Mouse (Mus musculus): ENCODE data around the gene Zdhhc14. TPM values are rescaled to one million over a fixed set of nuclear protein-coding genes. Genes with fewer than 3 reads are reported as not detected.

Gene Zdhhc14
- polyA plus RNA-seq, 1 experiment from 2014 or later = 9.4 TPM

- Histone ChIP-seq H3K9me3 (replicated peaks; ENCODE audit: control insufficient read depth, low read length, poor library complexity, severe bottlenecking) (no peaks in the 10 kb centered on the region), H3K4me1 (ENCODE audit: control insufficient read depth, insufficient read depth, low read length) (peaks cover 5% of the 10 kb centered on the region; the same call in 1 of the 2 replicates), H3K9ac (ENCODE audit: low read depth, low read length) (no peak overlapping the region), H3K4me3 (ENCODE audit: low read depth, low read length) (no peak overlapping the region), H3K4me2 (ENCODE audit: low read length) (no peak overlapping the region), H3K27ac (ENCODE audit: low read length) (no peak overlapping the region), H3K36me3 (ENCODE audit: control insufficient read depth, insufficient read depth, low read length) (no peaks in the 10 kb centered on the region), H3K27me3 (ENCODE audit: control insufficient read depth, insufficient read depth, low read depth, low read length) (no peaks in the 10 kb centered on the region)
- no peak for ATAC-seq
- 13% methylated on average over 4 of the region's 4 CpGs for WGBS
Observed at GRCm38 (mm10) chr17:5748501-5748894, 256.1 kb downstream of the Zdhhc14 start.

GRCm38 (mm10) chr17:5750278-5750677 is 257.9 kb downstream of the Zdhhc14 start:
- 70% methylated on average over 4 of the region's 4 CpGs for WGBS
- H3K9ac ChIP-seq (ENCODE audit: low read depth, low read length) = peak overlapping the region; percentile 24; the same call in 1 of the 2 replicates
- no peaks in the 10 kb centered on the region for H3K27me3 ChIP-seq (ENCODE audit: control insufficient read depth, insufficient read depth, low read depth, low read length)
- no peak for ATAC-seq
- no peak overlapping the region for H3K27ac ChIP-seq (ENCODE audit: low read length)
- no peak overlapping the region for H3K4me3 ChIP-seq (ENCODE audit: low read depth, low read length)
- no peak overlapping the region for H3K4me2 ChIP-seq (ENCODE audit: low read length)
- H3K9me3 ChIP-seq (replicated peaks; ENCODE audit: control insufficient read depth, low read length, poor library complexity, severe bottlenecking) = no peaks in the 10 kb centered on the region
- H3K36me3 ChIP-seq (ENCODE audit: control insufficient read depth, insufficient read depth, low read length) = no peaks in the 10 kb centered on the region
- H3K4me1 ChIP-seq (ENCODE audit: control insufficient read depth, insufficient read depth, low read length) = peaks cover 5% of the 10 kb centered on the region; the same call in 1 of the 2 replicates

GRCm38 (mm10) chr17:5751066-5751465 is 258.7 kb downstream of the Zdhhc14 start:
- WGBS = 76% methylated on average over 3 of the region's 3 CpGs
- H3K4me2 ChIP-seq (ENCODE audit: low read length) = no peak overlapping the region
- H3K4me3 ChIP-seq (ENCODE audit: low read depth, low read length) = no peak overlapping the region
- H3K9me3 ChIP-seq (replicated peaks; ENCODE audit: control insufficient read depth, low read length, poor library complexity, severe bottlenecking) = no peaks in the 10 kb centered on the region
- H3K36me3 ChIP-seq (ENCODE audit: control insufficient read depth, insufficient read depth, low read length) = no peaks in the 10 kb centered on the region
- H3K4me1 ChIP-seq (ENCODE audit: control insufficient read depth, insufficient read depth, low read length) = peaks cover 5% of the 10 kb centered on the region; the same call in 1 of the 2 replicates
- no peak overlapping the region for H3K27ac ChIP-seq (ENCODE audit: low read length)
- H3K27me3 ChIP-seq (ENCODE audit: control insufficient read depth, insufficient read depth, low read depth, low read length) = no peaks in the 10 kb centered on the region
- no peak overlapping the region for H3K9ac ChIP-seq (ENCODE audit: low read depth, low read length)
- no peak for ATAC-seq

GRCm38 (mm10) chr17:5752322-5752715 is 260.0 kb downstream of the Zdhhc14 start:
- peak overlapping the region; percentile 67; the same call in 1 of the 2 replicates for H3K9ac ChIP-seq (ENCODE audit: low read depth, low read length)
- WGBS = 13% methylated on average over 2 of the region's 2 CpGs
- peaks cover 5% of the 10 kb centered on the region; the same call in 1 of the 2 replicates for H3K4me1 ChIP-seq (ENCODE audit: control insufficient read depth, insufficient read depth, low read length)
- H3K4me3 ChIP-seq (ENCODE audit: low read depth, low read length) = no peak overlapping the region
- no peaks in the 10 kb centered on the region for H3K9me3 ChIP-seq (replicated peaks; ENCODE audit: control insufficient read depth, low read length, poor library complexity, severe bottlenecking)
- no peaks in the 10 kb centered on the region for H3K36me3 ChIP-seq (ENCODE audit: control insufficient read depth, insufficient read depth, low read length)
- ATAC-seq = peak; percentile 51; the same call in 1 of the 2 replicates
- H3K27me3 ChIP-seq (ENCODE audit: control insufficient read depth, insufficient read depth, low read depth, low read length) = no peaks in the 10 kb centered on the region
- 0 out of 2 replicates have a peak overlapping the region, but pooled peaks have one; percentile 60 for H3K27ac ChIP-seq (ENCODE audit: low read length)
- peak overlapping the region; percentile 73 for H3K4me2 ChIP-seq (ENCODE audit: low read length)

GRCm38 (mm10) chr17:5752716-5753585 is 260.6 kb downstream of the Zdhhc14 start:
- Histone ChIP-seq H3K27ac (ENCODE audit: low read length) (peak overlapping the region; percentile 60), H3K27me3 (ENCODE audit: control insufficient read depth, insufficient read depth, low read depth, low read length) (no peaks in the 10 kb centered on the region), H3K9me3 (replicated peaks; ENCODE audit: control insufficient read depth, low read length, poor library complexity, severe bottlenecking) (no peaks in the 10 kb centered on the region), H3K4me1 (ENCODE audit: control insufficient read depth, insufficient read depth, low read length) (peaks cover 5% of the 10 kb centered on the region; the same call in 1 of the 2 replicates), H3K36me3 (ENCODE audit: control insufficient read depth, insufficient read depth, low read length) (no peaks in the 10 kb centered on the region), H3K9ac (ENCODE audit: low read depth, low read length) (peak overlapping the region; percentile 67), H3K4me3 (ENCODE audit: low read depth, low read length) (peak overlapping the region; percentile 38), H3K4me2 (ENCODE audit: low read length) (peak overlapping the region; percentile 73)
- peak; percentile 82 for ATAC-seq
- 9% methylated on average over 29 of the region's 29 CpGs for WGBS

GRCm38 (mm10) chr17:5755489-5755888 is 263.1 kb downstream of the Zdhhc14 start:
- no peak for ATAC-seq
- peaks cover 5% of the 10 kb centered on the region; the same call in 1 of the 2 replicates for H3K4me1 ChIP-seq (ENCODE audit: control insufficient read depth, insufficient read depth, low read length)
- WGBS = 85% methylated on average over 7 of the region's 7 CpGs
- H3K9ac ChIP-seq (ENCODE audit: low read depth, low read length) = no peak overlapping the region
- no peak overlapping the region for H3K4me2 ChIP-seq (ENCODE audit: low read length)
- H3K27ac ChIP-seq (ENCODE audit: low read length) = no peak overlapping the region
- no peaks in the 10 kb centered on the region for H3K36me3 ChIP-seq (ENCODE audit: control insufficient read depth, insufficient read depth, low read length)
- no peak overlapping the region for H3K4me3 ChIP-seq (ENCODE audit: low read depth, low read length)
- H3K9me3 ChIP-seq (replicated peaks; ENCODE audit: control insufficient read depth, low read length, poor library complexity, severe bottlenecking) = no peaks in the 10 kb centered on the region
- no peaks in the 10 kb centered on the region; the same call in 1 of the 2 replicates for H3K27me3 ChIP-seq (ENCODE audit: control insufficient read depth, insufficient read depth, low read depth, low read length)

GRCm38 (mm10) chr17:5756065-5756464 is 263.7 kb downstream of the Zdhhc14 start:
- H3K27ac ChIP-seq (ENCODE audit: low read length) = no peak overlapping the region

GRCm38 (mm10) chr17:5756855-5757254 is 264.5 kb downstream of the Zdhhc14 start:
- no peak overlapping the region for H3K4me2 ChIP-seq (ENCODE audit: low read length)
- no peak overlapping the region for H3K4me3 ChIP-seq (ENCODE audit: low read depth, low read length)
- H3K27me3 ChIP-seq (ENCODE audit: control insufficient read depth, insufficient read depth, low read depth, low read length) = no peaks in the 10 kb centered on the region; the same call in 1 of the 2 replicates
- 90% methylated on average over 15 of the region's 15 CpGs for WGBS
- H3K36me3 ChIP-seq (ENCODE audit: control insufficient read depth, insufficient read depth, low read length) = no peaks in the 10 kb centered on the region
- no peaks in the 10 kb centered on the region for H3K9me3 ChIP-seq (replicated peaks; ENCODE audit: control insufficient read depth, low read length, poor library complexity, severe bottlenecking)
- peaks cover 5% of the 10 kb centered on the region; the same call in 1 of the 2 replicates for H3K4me1 ChIP-seq (ENCODE audit: control insufficient read depth, insufficient read depth, low read length)
- no peak overlapping the region for H3K27ac ChIP-seq (ENCODE audit: low read length)
- ATAC-seq = no peak
- H3K9ac ChIP-seq (ENCODE audit: low read depth, low read length) = no peak overlapping the region

More at GRCm38 (mm10) chr17:5756065-5756464, 263.7 kb downstream of the Zdhhc14 start:
- no peak overlapping the region for H3K4me2 ChIP-seq (ENCODE audit: low read length)
- no peak overlapping the region for H3K9ac ChIP-seq (ENCODE audit: low read depth, low read length)
- ATAC-seq = no peak
- no peaks in the 10 kb centered on the region; the same call in 1 of the 2 replicates for H3K27me3 ChIP-seq (ENCODE audit: control insufficient read depth, insufficient read depth, low read depth, low read length)
- 68% methylated on average over 5 of the region's 5 CpGs for WGBS
- no peaks in the 10 kb centered on the region for H3K9me3 ChIP-seq (replicated peaks; ENCODE audit: control insufficient read depth, low read length, poor library complexity, severe bottlenecking)
- H3K4me1 ChIP-seq (ENCODE audit: control insufficient read depth, insufficient read depth, low read length) = peaks cover 5% of the 10 kb centered on the region; the same call in 1 of the 2 replicates
- H3K4me3 ChIP-seq (ENCODE audit: low read depth, low read length) = no peak overlapping the region
- no peaks in the 10 kb centered on the region for H3K36me3 ChIP-seq (ENCODE audit: control insufficient read depth, insufficient read depth, low read length)

- Histone ChIP-seq H3K4me2 (ENCODE audit: low read length) (no peak overlapping the region), H3K4me1 (ENCODE audit: control insufficient read depth, insufficient read depth, low read length) (no peaks in the 10 kb centered on the region), H3K36me3 (ENCODE audit: control insufficient read depth, insufficient read depth, low read length) (no peaks in the 10 kb centered on the region), H3K27me3 (ENCODE audit: control insufficient read depth, insufficient read depth, low read depth, low read length) (no peaks in the 10 kb centered on the region; the same call in 1 of the 2 replicates), H3K9me3 (replicated peaks; ENCODE audit: control insufficient read depth, low read length, poor library complexity, severe bottlenecking) (no peaks in the 10 kb centered on the region), H3K27ac (ENCODE audit: low read length) (no peak overlapping the region), H3K9ac (ENCODE audit: low read depth, low read length) (no peak overlapping the region), H3K4me3 (ENCODE audit: low read depth, low read length) (no peak overlapping the region)
- ATAC-seq = no peak
- 88% methylated on average over 5 of the region's 5 CpGs for WGBS
Observed at GRCm38 (mm10) chr17:5763768-5764167, 271.4 kb downstream of the Zdhhc14 start.
